Mouse (Mus musculus): Measurements from ENCODE around the gene Sigirr.

DNA sequence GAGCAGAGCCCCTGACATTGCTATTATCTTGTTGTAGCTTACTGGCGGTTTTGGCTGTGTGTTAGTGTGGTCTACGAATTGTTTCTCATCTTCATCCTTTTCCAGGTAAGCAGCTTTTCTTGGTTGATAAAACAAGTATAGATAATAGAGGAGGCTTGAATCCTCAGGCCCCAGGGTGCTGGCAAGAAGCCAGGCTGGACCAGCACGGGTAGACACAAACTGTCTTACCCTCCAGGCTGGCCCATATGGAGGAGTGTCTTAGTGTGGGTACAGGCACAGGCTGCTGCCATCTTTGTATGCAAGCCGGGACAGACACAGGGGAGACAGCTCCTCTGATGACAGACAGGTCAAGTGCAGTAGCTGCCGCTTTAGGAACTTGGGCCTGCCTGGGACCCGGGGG is 46.7 kb upstream of the Sigirr start:
- TF ChIP-seq POLR2A (IDR thresholded peaks at IDR 0.05; ENCODE audit: insufficient read depth, low read length) (no peak), EP300 (IDR thresholded peaks at IDR 0.05; ENCODE audit: insufficient read depth, low read depth, low read length) (no peak), CTCF (IDR thresholded peaks at IDR 0.05; ENCODE audit: low read depth, low read length) (no peak)
